Mouse (Mus musculus): ENCODE data around the gene Fstl4. TPM values are rescaled to one million over a fixed set of nuclear protein-coding genes. Genes with fewer than 3 reads are reported as not detected.

Gene Fstl4
- total and polyA plus RNA-seq, 3 experiments = not detected

DNA sequence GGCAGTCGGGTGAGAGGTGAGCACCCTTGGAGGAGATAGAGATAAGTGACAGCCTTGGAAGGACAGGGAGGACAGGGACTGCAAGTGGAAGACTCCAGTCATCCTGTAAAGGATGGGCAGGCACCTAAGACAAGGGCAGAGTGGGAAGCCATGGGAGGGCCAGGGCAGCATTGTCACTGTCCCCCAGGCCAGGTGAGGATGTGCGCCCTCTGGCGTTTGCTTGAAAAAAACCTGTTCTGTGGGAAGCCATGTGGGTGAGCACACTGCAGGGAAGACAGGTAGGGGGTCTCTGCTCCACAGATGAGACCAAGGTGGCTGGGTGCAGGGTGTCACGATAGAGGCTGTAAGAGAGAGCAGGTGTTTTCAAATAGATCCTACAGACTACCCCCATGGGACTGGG, 381.9 kb downstream of the Fstl4 start:
- Histone ChIP-seq H3K9me3 (replicated peaks; ENCODE audit: insufficient read depth, low read length) (no peaks in the 10 kb centered on the region), H3K79me2 (ENCODE audit: control insufficient read depth, insufficient read depth, low read length, poor library complexity) (no peaks in the 10 kb centered on the region), H3K4me1 (ENCODE audit: control insufficient read depth in 1 of 2, insufficient read depth in 2 of 2, low read length in 2 of 2) (no peaks in the 10 kb centered on the region), H3K4me3 (ENCODE audit: control insufficient read depth in 1 of 2, insufficient read depth in 1 of 2, low read depth in 2 of 2, low read length in 2 of 2) (no peak overlapping the region), H3K27me3 (ENCODE audit: control insufficient read depth in 1 of 2, insufficient read depth in 2 of 2, low read length in 2 of 2) (no peaks in the 10 kb centered on the region), H3K9ac (ENCODE audit: control insufficient read depth, low read depth, low read length, poor library complexity, severe bottlenecking) (no peak overlapping the region), H3K27ac (ENCODE audit: control insufficient read depth, low read depth, low read length) (no peak overlapping the region), H3K36me3 (ENCODE audit: control insufficient read depth in 1 of 2, insufficient read depth in 2 of 2, low read length in 2 of 2) (no peaks in the 10 kb centered on the region)
- TF ChIP-seq EP300 (IDR thresholded peaks at IDR 0.05; ENCODE audit: low read depth in 1 of 2, low read length in 2 of 2) (no peak), POLR2AphosphoS2 (IDR thresholded peaks at IDR 0.05; ENCODE audit: low read length) (no peak), CTCF (IDR thresholded peaks at IDR 0.05 in 2 of 3, conservative IDR thresholded peaks at IDR 0.05 in 1 of 3; ENCODE audit: control insufficient read depth in 1 of 3, insufficient read depth in 1 of 3, low read depth in 2 of 3, low read length in 3 of 3, poor library complexity in 1 of 3, severe bottlenecking in 1 of 3) (peak in 2 of 3 experiments; percentile 3 to 34; a peak in 2 of 6 replicates), MEF2A (IDR thresholded peaks at IDR 0.05; ENCODE audit: extremely low read depth, insufficient replicate concordance, low read depth, low read length, poor library complexity, severe bottlenecking) (no peak)
- DNase-seq (ENCODE audit: low read depth, low spot score) = no peak

DNA sequence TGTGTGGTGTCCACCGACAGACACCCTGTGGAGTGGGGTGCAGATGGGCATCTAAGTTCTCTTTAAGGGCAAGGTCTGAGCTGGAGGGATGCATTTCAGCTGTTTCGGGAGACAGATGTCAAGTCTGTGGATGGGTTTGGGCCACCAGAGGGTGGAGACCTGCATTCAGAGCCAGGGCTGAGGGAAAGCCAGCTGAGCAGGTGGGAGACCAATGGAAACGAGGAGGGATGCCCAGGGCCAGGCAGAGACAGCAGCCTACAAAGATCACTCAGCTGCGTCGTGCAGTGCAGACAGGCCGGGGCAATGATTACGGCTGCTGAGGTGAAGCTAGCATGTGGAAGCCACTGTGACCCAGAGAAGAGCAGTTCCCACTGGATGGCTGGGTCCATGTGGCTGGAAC, 392.0 kb downstream of the Fstl4 start:
- Histone ChIP-seq H3K27ac (ENCODE audit: control insufficient read depth, low read depth, low read length) (no peak overlapping the region), H3K79me2 (ENCODE audit: control insufficient read depth, insufficient read depth, low read length, poor library complexity) (no peaks in the 10 kb centered on the region), H3K9ac (ENCODE audit: control insufficient read depth, low read depth, low read length, poor library complexity, severe bottlenecking) (no peak overlapping the region), H3K9me3 (replicated peaks; ENCODE audit: insufficient read depth, low read length) (no peaks in the 10 kb centered on the region), H3K4me3 (ENCODE audit: control insufficient read depth in 1 of 2, insufficient read depth in 1 of 2, low read depth in 2 of 2, low read length in 2 of 2) (no peak overlapping the region), H3K27me3 (ENCODE audit: control insufficient read depth in 1 of 2, insufficient read depth in 2 of 2, low read length in 2 of 2) (no peaks in the 10 kb centered on the region; a peak in 2 of 4 replicates), H3K4me1 (ENCODE audit: control insufficient read depth in 1 of 2, insufficient read depth in 2 of 2, low read length in 2 of 2) (no peaks in the 10 kb centered on the region), H3K36me3 (ENCODE audit: control insufficient read depth in 1 of 2, insufficient read depth in 2 of 2, low read length in 2 of 2) (no peaks in the 10 kb centered on the region)
- no peak for DNase-seq (ENCODE audit: low read depth, low spot score)
- TF ChIP-seq E2F4 (IDR thresholded peaks at IDR 0.05; ENCODE audit: borderline replicate concordance, low read depth, low read length) (no peak), GATA1 (IDR thresholded peaks at IDR 0.05; ENCODE audit: low read depth, low read length) (no peak), JUND (IDR thresholded peaks at IDR 0.05; ENCODE audit: low read depth, low read length) (no peak), MYB (IDR thresholded peaks at IDR 0.05; ENCODE audit: low read depth, low read length) (no peak), CTCF (IDR thresholded peaks at IDR 0.05 in 2 of 3, conservative IDR thresholded peaks at IDR 0.05 in 1 of 3; ENCODE audit: control insufficient read depth in 1 of 3, insufficient read depth in 1 of 3, low read depth in 2 of 3, low read length in 3 of 3, poor library complexity in 1 of 3, severe bottlenecking in 1 of 3) (no peak), USF2 (IDR thresholded peaks at IDR 0.05; ENCODE audit: borderline replicate concordance in 1 of 2, insufficient read depth in 1 of 2, low read depth in 1 of 2, low read length in 2 of 2) (no peak), GABPA (IDR thresholded peaks at IDR 0.05; ENCODE audit: low read depth, low read length) (no peak), MAZ (IDR thresholded peaks at IDR 0.05; ENCODE audit: low read depth, low read length) (no peak), ZKSCAN1 (IDR thresholded peaks at IDR 0.05; ENCODE audit: low read depth, low read length) (no peak), POLR2AphosphoS2 (IDR thresholded peaks at IDR 0.05; ENCODE audit: low read length) (no peak), SIN3A (IDR thresholded peaks at IDR 0.05; ENCODE audit: low read length) (no peak), ZC3H11A (IDR thresholded peaks at IDR 0.05; ENCODE audit: low read depth, low read length) (no peak), TAL1 (IDR thresholded peaks at IDR 0.05; ENCODE audit: low read length) (no peak), BHLHE40 (IDR thresholded peaks at IDR 0.05; ENCODE audit: borderline replicate concordance, low read depth, low read length) (no peak), MYC (IDR thresholded peaks at IDR 0.05; ENCODE audit: low read depth, low read length) (no peak), MXI1 (IDR thresholded peaks at IDR 0.05; ENCODE audit: low read depth, low read length) (no peak), NELFE (IDR thresholded peaks at IDR 0.05; ENCODE audit: low read depth, low read length) (no peak), ZMIZ1 (IDR thresholded peaks at IDR 0.05; ENCODE audit: low read depth, low read length) (no peak), NRF1 (IDR thresholded peaks at IDR 0.05; ENCODE audit: insufficient read depth, low read depth, low read length, poor library complexity, severe bottlenecking) (no peak)

Data from MEL (cell line).